ENCODE assay signal across 20 mouse cellular contexts in the genomic region with DNA sequence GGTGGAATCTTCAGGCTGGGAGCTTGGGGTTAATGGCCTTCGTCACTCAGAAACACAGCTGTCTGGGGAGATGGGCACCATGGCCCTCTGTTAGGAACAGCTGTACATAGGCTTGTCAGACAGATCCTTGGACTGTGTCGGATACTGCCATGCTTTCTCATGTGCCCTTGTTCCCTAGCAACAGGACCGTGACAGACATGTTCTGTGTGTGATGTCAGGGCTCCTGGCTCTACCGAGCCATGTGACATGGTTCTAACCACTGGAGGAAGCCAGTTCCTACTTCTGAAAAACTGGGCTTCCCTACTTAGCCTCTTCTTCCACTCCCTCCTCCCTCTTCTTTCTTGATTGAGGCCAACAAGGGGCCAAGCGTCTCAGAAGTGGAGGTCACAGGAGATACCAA.
A peak's percentile ranks its signal among the peaks of the same experiment; 100 is the strongest.
DNase-seq lines count a peak whose midpoint lies in the region; ATAC-seq and TF ChIP-seq lines count a peak whose summit lies in the region.
"Had no signal": no experiment of that assay in that cellular context is flagged by ENCODE, and none has a peak within 500 bp of the region (broad histone marks: within the 10 kb centered on the region; RNA-seq: fewer than 3 reads in every experiment).

No protein-coding gene starts in this region.

- peak; percentile 83 for DNase-seq in heart, adult 11 months
- DNase-seq in heart, postnatal 10 days, result no peak
- no peak for DNase-seq in midbrain, embryonic 10.5 days (ENCODE audit: low spot score)
- DNase-seq in hindbrain, postnatal 0 days (ENCODE audit: low spot score), result peak; percentile 42
- DNase-seq in splenic B cell, adult 2 months (ENCODE audit: low read depth, low spot score), result peak; percentile 53
- DNase-seq in gastrocnemius, postnatal 25 days, result no peak
- no peak for DNase-seq in adipocyte (ENCODE audit: low spot score)
- DNase-seq: cerebellum, adult 11-12 months; gastrocnemius, adult 2 months; heart, postnatal 14 days; kidney, postnatal 14 days; lung, postnatal 14 days; right cerebral cortex, adult 18-20 months had no signal

- peaks cover 39% of the 10 kb centered on the region for H3K4me1 ChIP-seq in midbrain, embryonic 10.5 days
- peaks cover 11% of the 10 kb centered on the region for H3K4me1 ChIP-seq in midbrain, embryonic 15.5 days
- peaks cover 8% of the 10 kb centered on the region; the same call in 1 of the 2 replicates for H3K4me1 ChIP-seq in hindbrain, postnatal 0 days (ENCODE audit: insufficient read depth, low read length)

- intact Hi-C loops in heart, postnatal 10 days (cut with DNase I), result no loop called here

- no peaks in the 10 kb centered on the region for H3K36me3 ChIP-seq in midbrain, embryonic 10.5 days
- no peaks in the 10 kb centered on the region for H3K36me3 ChIP-seq in midbrain, embryonic 15.5 days (replicated peaks)
- no peaks in the 10 kb centered on the region for H3K36me3 ChIP-seq in hindbrain, postnatal 0 days (ENCODE audit: insufficient read depth, low read length)
- no peaks in the 10 kb centered on the region for H3K36me3 ChIP-seq in splenic B cell, adult 2 months (ENCODE audit: control insufficient read depth, insufficient read depth, low read length, poor library complexity, severe bottlenecking)
- H3K36me3 ChIP-seq: embryonic facial prominence, embryonic 13.5 days; forebrain, embryonic 12.5 days; neural tube, embryonic 15.5 days had no signal

- WGBS in midbrain, embryonic 10.5 days, result 80% methylated on average over 5 of the region's 5 CpGs
- WGBS in midbrain, embryonic 15.5 days, result 50% methylated on average over 5 of the region's 5 CpGs
- 52% methylated on average over 5 of the region's 5 CpGs for WGBS in hindbrain, postnatal 0 days

- TF ChIP-seq CTCF in hindbrain, postnatal 0 days (IDR thresholded peaks at IDR 0.05; ENCODE audit: low read depth), result no peak

- H3K4me2 ChIP-seq in midbrain, embryonic 15.5 days, result no peak overlapping the region
- H3K4me2 ChIP-seq in hindbrain, postnatal 0 days (ENCODE audit: low read depth, low read length), result no peak overlapping the region
- H3K4me2 ChIP-seq: embryonic facial prominence, embryonic 13.5 days; forebrain, embryonic 12.5 days; neural tube, embryonic 15.5 days had no signal

- peak overlapping the region; percentile 6; the same call in 1 of the 2 replicates for H3K27ac ChIP-seq in midbrain, embryonic 10.5 days (replicated peaks)
- H3K27ac ChIP-seq in midbrain, embryonic 15.5 days, result no peak overlapping the region
- no peak overlapping the region for H3K27ac ChIP-seq in hindbrain, postnatal 0 days
- H3K27ac ChIP-seq: embryonic facial prominence, embryonic 13.5 days; forebrain, embryonic 12.5 days; gastrocnemius, adult 2 months; liver, embryonic 14.5 days; neural tube, embryonic 15.5 days had no signal

- H3K9ac ChIP-seq in midbrain, embryonic 15.5 days, result no peak overlapping the region
- no peak overlapping the region for H3K9ac ChIP-seq in hindbrain, postnatal 0 days (replicated peaks; ENCODE audit: low read length)
- H3K9ac ChIP-seq: embryonic facial prominence, embryonic 13.5 days; forebrain, embryonic 12.5 days; liver, embryonic 14.5 days; neural tube, embryonic 15.5 days had no signal

- no peak overlapping the region for H3K4me3 ChIP-seq in midbrain, embryonic 10.5 days
- H3K4me3 ChIP-seq in midbrain, embryonic 15.5 days, result no peak overlapping the region
- no peak overlapping the region for H3K4me3 ChIP-seq in hindbrain, postnatal 0 days (ENCODE audit: low read length)
- H3K4me3 ChIP-seq: embryonic facial prominence, embryonic 13.5 days; forebrain, embryonic 12.5 days; gastrocnemius, adult 2 months; neural tube, embryonic 15.5 days had no signal

- no peaks in the 10 kb centered on the region for H3K9me3 ChIP-seq in midbrain, embryonic 10.5 days (replicated peaks)
- no peaks in the 10 kb centered on the region for H3K9me3 ChIP-seq in midbrain, embryonic 15.5 days
- H3K9me3 ChIP-seq in hindbrain, postnatal 0 days (ENCODE audit: low read length), result no peaks in the 10 kb centered on the region
- H3K9me3 ChIP-seq: embryonic facial prominence, embryonic 13.5 days; forebrain, embryonic 12.5 days; neural tube, embryonic 15.5 days had no signal

- H3K27me3 ChIP-seq in midbrain, embryonic 10.5 days (ENCODE audit: low read depth, poor library complexity, severe bottlenecking), result no peaks in the 10 kb centered on the region
- no peaks in the 10 kb centered on the region for H3K27me3 ChIP-seq in midbrain, embryonic 15.5 days (replicated peaks)
- H3K27me3 ChIP-seq in hindbrain, postnatal 0 days (ENCODE audit: insufficient read depth, low read length), result no peaks in the 10 kb centered on the region
- H3K27me3 ChIP-seq in splenic B cell, adult 2 months (ENCODE audit: control insufficient read depth, insufficient read depth, low read length, poor library complexity, severe bottlenecking), result no peaks in the 10 kb centered on the region
- H3K27me3 ChIP-seq: embryonic facial prominence, embryonic 13.5 days; forebrain, embryonic 12.5 days; neural tube, embryonic 15.5 days; Patski had no signal

- ATAC-seq in midbrain, embryonic 15.5 days (replicated peaks), result no peak
- peak; percentile 55; the same call in 1 of the 2 replicates for ATAC-seq in hindbrain, postnatal 0 days
- ATAC-seq: intestine, postnatal 0 days; Patski had no signal

Comparison
In these comparisons a context has a peak if more than half of its experiments do, and no peak if none do; other contexts are left out.
1. DNase-seq: peak in heart, adult 11 months (single experiment), hindbrain, postnatal 0 days (single experiment) and splenic B cell, adult 2 months (single experiment); none in heart, postnatal 10 days (0 of 2), midbrain, embryonic 10.5 days (single experiment), gastrocnemius, postnatal 25 days (single experiment) and adipocyte (single experiment).